Mouse (Mus musculus) lung, postnatal 0 days (tissue): Measurements from ENCODE around the gene Ugt1a6b. TPM values are rescaled to one million over a fixed set of nuclear protein-coding genes. Genes with fewer than 3 reads are reported as not detected.
"Not testable (repeated sequence)": the region's sequence is repeated elsewhere in the genome, so short reads cannot be mapped to it uniquely, and the experiment has no call there.

ENCODE experiments used
- ATAC-seq: fragments of 200-750 bp; cut with Nextera tagmentation; 2 replicates; pipeline ENCODE4 v1.8.0; 2017; ENCODE audit warnings: moderate library complexity
- DNase-seq: peaks from one replicate; pipeline ENCODE4 v3.0.0-alpha.2; 2016; ENCODE audit warnings: low spot score
- H3K27ac ChIP-seq: fragments of 300-500 bp; sonication (generic); 2 replicates; pipeline ENCODE4 v1.5.1; 2014; ENCODE audit warnings: antibody characterized with exemption, mild to moderate bottlenecking, low read length, mixed read lengths
- H3K27me3 ChIP-seq: fragments of 300-500 bp; sonication (generic); replicated peaks from 2 replicates; pipeline ENCODE4 v1.6.1; 2014; ENCODE audit warnings: low read length, mixed read lengths; ENCODE audit not compliant: insufficient read depth
- H3K36me3 ChIP-seq: fragments of 300-500 bp; sonication (generic); 2 replicates; pipeline ENCODE4 v1.6.1; 2014; ENCODE audit warnings: low read length, mixed read lengths; ENCODE audit not compliant: insufficient read depth
- H3K4me1 ChIP-seq: fragments of 300-500 bp; sonication (generic); 2 replicates; pipeline ENCODE4 v1.6.1; 2014; ENCODE audit warnings: antibody characterized with exemption, low read depth, low read length, mixed read lengths; ENCODE audit not compliant: insufficient read depth
- H3K4me2 ChIP-seq: fragments of 300-500 bp; sonication (generic); replicated peaks from 2 replicates; pipeline ENCODE4 v1.6.1; 2014; ENCODE audit warnings: low read depth, mild to moderate bottlenecking, low read length, moderate library complexity, mixed read lengths
- H3K4me3 ChIP-seq: fragments of 300-500 bp; sonication (generic); 2 replicates; pipeline ENCODE4 v1.5.1; 2014; ENCODE audit warnings: low read depth, low read length
- H3K9ac ChIP-seq: fragments of 300-500 bp; sonication (generic); replicated peaks from 2 replicates; pipeline ENCODE4 v1.6.1; 2014; ENCODE audit warnings: low read depth, mild to moderate bottlenecking
- H3K9me3 ChIP-seq: fragments of 300-500 bp; sonication (generic); 2 replicates; pipeline ENCODE4 v1.6.1; 2016; ENCODE audit warnings: low read length, mixed read lengths
- CTCF ChIP-seq: IDR thresholded peaks from 2 replicates; pipeline ENCODE4 v1.5.1; 2016; ENCODE audit warnings: antibody characterized with exemption, mild to moderate bottlenecking
- EP300 ChIP-seq: IDR thresholded peaks from 2 replicates; pipeline ENCODE4 v1.6.1; 2016; ENCODE audit warnings: antibody characterized with exemption, mild to moderate bottlenecking, control low read depth
- WGBS: fragments of 180-500 bp; shearing (Covaris S2); extraction: QIAGEN DNeasy Blood & Tissue Kit; methylation state at CpG from one replicate; pipeline ENCODE4 v1.1.7; 2014; 5-methylcytosine and 5-hydroxymethylcytosine counted together
- polyA plus RNA-seq: library from polyadenylated mRNA; unstranded; fragments of >200 nt; fragmentation: Nextera tagmentation; extraction: Ambion mirVana; gene quantifications from 2 replicates; pipeline ENCODE4 v1.2.1, GENCODE M21; 2015

Ugt1a6b gene
- polyA plus RNA-seq, 1 experiment from 2014 or later = 2.4 TPM

DNA sequence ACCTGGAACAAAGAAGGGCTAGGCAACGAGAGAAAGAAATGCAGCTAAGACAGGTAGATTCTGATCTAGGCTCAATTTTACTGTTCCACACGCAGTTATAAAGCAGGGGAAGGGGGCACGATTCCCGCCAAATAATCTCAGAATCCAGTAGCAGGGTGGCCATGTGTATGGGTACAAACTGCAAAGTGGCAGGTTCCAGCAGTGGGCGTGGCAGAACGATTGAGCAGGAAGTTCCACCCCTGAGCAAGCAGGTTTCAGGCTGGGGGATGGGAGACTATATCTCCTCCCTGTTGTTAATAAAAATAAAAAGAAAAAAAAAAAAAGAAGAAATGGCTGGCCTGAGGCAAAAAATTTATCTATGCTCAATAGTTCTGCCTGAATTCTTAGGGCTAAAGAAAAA is 9.7 kb downstream of the Ugt1a6b start:
- 95% methylated on average over 6 of the region's 6 CpGs for WGBS

DNA sequence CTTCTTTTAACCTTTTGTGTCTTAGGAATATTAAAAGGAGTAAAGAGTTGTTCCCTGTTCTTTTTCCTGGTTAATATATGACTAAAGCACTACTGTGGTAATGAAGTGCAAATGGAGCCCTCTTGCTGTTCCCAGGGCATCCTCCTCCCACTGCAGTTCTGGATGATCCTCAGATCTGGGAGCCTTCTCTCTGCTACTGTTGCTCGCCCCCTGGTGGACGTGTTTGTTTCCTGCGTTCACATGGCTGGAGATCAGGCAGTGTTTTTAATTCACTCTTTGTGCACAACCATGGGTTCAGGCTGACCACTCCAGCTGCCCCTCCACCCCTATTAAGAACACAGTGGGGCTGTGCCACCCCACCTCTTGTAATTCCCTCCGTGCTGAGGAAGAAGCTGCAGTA is 17.5 kb downstream of the Ugt1a6b start:
- H3K36me3 ChIP-seq, H3K27me3 ChIP-seq, DNase-seq, H3K9me3 ChIP-seq, H3K4me1 ChIP-seq, H3K27ac ChIP-seq, H3K4me2 ChIP-seq, H3K9ac ChIP-seq, H3K4me3 ChIP-seq: not testable (repeated sequence)
- peak; percentile 60 for TF ChIP-seq CTCF
- 7% methylated on average over 4 of the region's 4 CpGs for WGBS
- ATAC-seq = peak; percentile 63

More for the DNA sequence above, 9.7 kb downstream of the Ugt1a6b start:
- H3K9me3 ChIP-seq, ATAC-seq, DNase-seq, H3K36me3 ChIP-seq, H3K4me1 ChIP-seq, H3K9ac ChIP-seq, H3K27ac ChIP-seq, H3K4me3 ChIP-seq, H3K27me3 ChIP-seq, H3K4me2 ChIP-seq: not testable (repeated sequence)

DNA sequence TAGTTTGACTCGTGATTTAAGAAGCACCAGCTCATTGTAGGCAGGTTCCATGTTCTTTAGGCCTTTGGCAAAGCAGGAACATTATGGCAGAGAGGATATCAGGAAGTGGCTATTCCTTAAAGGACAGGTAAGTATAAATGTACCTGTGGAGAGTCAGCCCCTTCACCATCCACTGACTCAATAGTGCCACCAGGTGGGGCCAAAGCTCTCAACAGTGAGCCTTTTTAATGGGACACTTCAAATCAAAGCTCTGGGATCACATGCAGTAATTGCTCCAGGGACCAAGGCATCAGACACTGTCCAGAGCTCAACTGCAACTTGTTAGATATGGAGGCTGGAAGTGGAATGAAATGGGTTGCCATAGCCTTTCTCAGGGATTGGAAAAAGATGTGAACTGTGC is 18.5 kb downstream of the Ugt1a6b start:
- TF ChIP-seq CTCF = peak; percentile 64
- H3K4me3 ChIP-seq, H3K9ac ChIP-seq, H3K9me3 ChIP-seq, H3K27me3 ChIP-seq, H3K27ac ChIP-seq, H3K36me3 ChIP-seq, H3K4me1 ChIP-seq, H3K4me2 ChIP-seq: not testable (repeated sequence)
- peak; percentile 44; the same call in 1 of the 2 replicates for ATAC-seq
- DNase-seq = peak; percentile 63
- WGBS = no CpG with 5 or more reads among the region's 1 CpGs

DNA sequence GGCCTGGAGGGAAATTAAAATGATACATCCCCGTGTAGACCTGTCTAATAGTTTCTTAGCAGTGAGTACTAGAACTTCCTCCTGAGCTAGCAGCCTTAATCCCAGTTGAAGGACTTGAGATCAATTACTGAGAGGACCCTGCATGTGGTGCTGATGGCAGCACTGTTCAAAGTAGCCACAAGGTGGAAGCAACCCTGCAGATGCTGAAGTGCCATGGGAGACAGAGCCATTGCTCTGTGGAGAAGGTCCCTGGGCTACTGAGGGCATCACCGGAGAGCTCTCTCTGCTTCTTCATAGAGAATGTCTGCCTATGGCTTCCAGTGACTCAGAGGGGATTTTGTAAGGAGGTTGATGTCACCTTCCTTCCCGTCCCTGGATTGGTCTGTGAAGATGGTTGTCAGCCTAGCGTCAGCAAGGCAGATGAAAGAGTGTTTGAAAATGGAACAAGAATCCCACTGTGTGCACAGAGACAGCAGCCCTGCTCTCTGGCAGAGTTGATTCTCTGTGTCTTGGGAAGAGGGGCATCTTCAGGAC is 22.8 kb downstream of the Ugt1a6b start:
- DNase-seq, H3K9me3 ChIP-seq, H3K4me1 ChIP-seq, H3K27me3 ChIP-seq, H3K9ac ChIP-seq, H3K4me2 ChIP-seq, H3K27ac ChIP-seq, H3K4me3 ChIP-seq, H3K36me3 ChIP-seq: not testable (repeated sequence)
- TF ChIP-seq CTCF = peak; percentile 56
- WGBS = 64% methylated on average over 4 of the region's 4 CpGs
- ATAC-seq = peak; percentile 17; the same call in 1 of the 2 replicates

DNA sequence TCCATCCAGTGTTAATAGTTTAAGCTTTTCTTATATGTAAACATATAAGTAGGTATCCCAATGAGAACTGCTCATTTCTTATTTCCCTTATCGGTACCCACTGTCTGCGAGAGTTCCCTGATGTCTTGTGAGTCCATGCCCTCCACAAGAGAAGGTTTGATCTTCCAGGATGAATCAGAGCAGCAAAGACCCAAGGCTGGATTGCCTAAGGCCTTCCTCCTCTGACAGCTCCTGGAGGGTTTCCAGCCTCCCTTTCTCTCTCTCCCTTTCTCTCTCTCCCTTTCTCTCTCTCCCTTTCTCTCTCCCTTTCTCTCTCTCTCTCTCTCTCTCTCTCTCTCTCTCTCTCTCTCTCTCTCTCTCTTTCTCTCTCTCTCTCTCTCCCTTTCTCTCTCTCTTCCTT is 26.0 kb downstream of the Ugt1a6b start:
- DNase-seq, H3K27me3 ChIP-seq, H3K4me2 ChIP-seq, H3K9me3 ChIP-seq, H3K9ac ChIP-seq, ATAC-seq, H3K27ac ChIP-seq, H3K4me1 ChIP-seq, H3K4me3 ChIP-seq, H3K36me3 ChIP-seq: not testable (repeated sequence)
- 59% methylated on average over 2 of the region's 2 CpGs for WGBS

DNA sequence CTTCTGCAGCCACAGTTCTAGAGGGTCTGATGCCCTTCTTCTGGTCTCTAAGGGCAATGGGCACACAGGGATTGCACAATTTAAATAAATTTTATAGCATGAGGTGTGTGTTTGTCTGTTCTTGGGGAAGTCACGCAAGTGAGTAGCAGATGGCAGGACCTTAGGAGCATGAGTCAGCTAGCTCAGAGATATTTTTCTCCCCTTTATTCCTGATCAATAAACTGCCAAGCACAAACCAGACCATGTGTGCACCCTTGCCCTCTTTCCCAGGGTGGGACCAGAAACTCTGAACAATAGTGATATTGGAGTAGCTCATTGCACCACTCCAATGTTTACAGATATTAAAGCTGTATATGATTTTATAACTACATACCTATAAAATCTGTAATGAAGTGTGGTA is 27.2 kb downstream of the Ugt1a6b start:
- H3K4me2 ChIP-seq, H3K27ac ChIP-seq, DNase-seq, H3K9ac ChIP-seq, ATAC-seq, H3K9me3 ChIP-seq, H3K4me3 ChIP-seq, H3K4me1 ChIP-seq, H3K36me3 ChIP-seq, H3K27me3 ChIP-seq: not testable (repeated sequence)
- WGBS = 72% methylated on average over 1 of the region's 1 CpGs

DNA sequence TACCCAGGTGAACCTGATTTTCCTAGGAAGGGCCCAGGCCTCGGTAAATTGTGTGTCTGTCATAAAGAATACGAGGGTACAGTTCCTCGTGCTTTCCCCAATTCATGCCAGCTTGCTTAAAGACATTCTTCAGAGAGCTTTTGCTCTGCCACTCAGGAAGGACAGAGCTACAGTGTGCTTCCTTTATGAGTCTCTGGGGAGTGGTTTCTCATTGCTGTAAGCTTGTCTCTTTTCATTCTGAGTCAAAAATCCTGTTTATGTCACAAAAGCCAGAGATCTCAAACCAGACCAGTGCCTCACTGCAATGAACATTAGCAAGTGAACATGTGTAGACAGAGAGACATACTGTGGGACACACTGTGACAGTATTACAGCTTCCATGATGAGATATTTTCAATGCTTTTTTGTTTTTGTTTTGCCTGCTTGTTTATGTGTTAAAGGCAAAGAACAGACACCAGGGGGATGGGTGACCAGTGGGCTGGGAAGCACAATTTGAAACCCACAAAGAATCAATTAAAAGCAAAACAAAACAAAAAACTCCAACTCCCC is 30.9 kb downstream of the Ugt1a6b start:
- Histone ChIP-seq H3K27ac (peak overlapping the region; percentile 61), H3K27me3 (no peaks in the 10 kb centered on the region), H3K4me3 (no peak overlapping the region), H3K36me3 (no peaks in the 10 kb centered on the region), H3K9me3 (no peaks in the 10 kb centered on the region), H3K4me1 (peaks cover 8% of the 10 kb centered on the region; the same call in 1 of the 2 replicates), H3K9ac (no peak overlapping the region), H3K4me2 (no peak overlapping the region)
- ATAC-seq (no peak), DNase-seq (no peak)
- 53% methylated on average over 3 of the region's 3 CpGs for WGBS
- no peak for TF ChIP-seq CTCF
- TF ChIP-seq EP300 = no peak
